Mouse (Mus musculus): ENCODE measurements at regions not wholly inside any gene's neighbourhood (a gene's known extent, or its start where the extent isn't known, plus 50 kb on each side); places are given as distances from the start of the nearest gene placed in this dataset.

- no peaks in the 10 kb centered on the region for H3K27me3 ChIP-seq
- H3K27ac ChIP-seq, result no peak overlapping the region
- no peak overlapping the region for H3K4me3 ChIP-seq
- ATAC-seq (ENCODE audit: borderline replicate concordance, extremely low read depth, low FRiP score, low TSS enrichment), result no peak
- H3K4me2 ChIP-seq, result no peak overlapping the region
- H3K4me1 ChIP-seq, result no peaks in the 10 kb centered on the region
- no peaks in the 10 kb centered on the region for H3K36me3 ChIP-seq
- WGBS, result 66% methylated on average over 7 of the region's 7 CpGs
- no peaks in the 10 kb centered on the region for H3K9me3 ChIP-seq
- no peak overlapping the region for H3K9ac ChIP-seq
Measured at GRCm38 (mm10) chr13:99118901-99119300, 65.7 kb upstream of the Zfp366 start.

DNA sequence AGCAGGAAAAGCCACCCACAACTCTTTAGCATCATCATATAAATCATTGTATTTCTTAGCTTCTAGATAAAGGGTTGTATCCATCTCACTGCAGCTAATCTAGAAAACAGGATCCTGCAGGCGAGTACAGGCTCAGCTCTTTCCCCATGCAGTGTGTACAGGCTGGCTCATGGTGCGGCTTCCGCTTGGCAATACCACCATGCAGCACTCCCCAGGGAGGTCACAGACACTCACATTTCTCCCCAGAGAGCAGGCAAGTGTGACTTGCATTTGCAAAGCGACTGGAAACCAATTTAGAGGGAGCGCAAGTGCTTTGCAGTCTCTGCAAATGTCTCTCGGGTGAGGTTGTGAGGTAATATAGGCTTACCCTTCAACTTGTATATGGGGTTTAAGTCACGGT is 69.1 kb upstream of the Zfp366 start:
- Histone ChIP-seq H3K9me3 (no peaks in the 10 kb centered on the region), H3K36me3 (no peaks in the 10 kb centered on the region), H3K4me2 (no peak overlapping the region), H3K4me1 (no peaks in the 10 kb centered on the region), H3K27me3 (no peaks in the 10 kb centered on the region), H3K27ac (no peak overlapping the region), H3K9ac (no peak overlapping the region), H3K4me3 (no peak overlapping the region)
- 74% methylated on average over 7 of the region's 7 CpGs for WGBS
- ATAC-seq (ENCODE audit: borderline replicate concordance, extremely low read depth, low FRiP score, low TSS enrichment), result no peak

- 21% methylated on average over 3 of the region's 3 CpGs for WGBS
- Histone ChIP-seq H3K36me3 (no peaks in the 10 kb centered on the region), H3K4me3 (no peak overlapping the region), H3K9me3 (no peaks in the 10 kb centered on the region), H3K27ac (no peak overlapping the region), H3K4me1 (no peaks in the 10 kb centered on the region), H3K9ac (no peak overlapping the region), H3K4me2 (no peak overlapping the region), H3K27me3 (no peaks in the 10 kb centered on the region)
- no peak for ATAC-seq (ENCODE audit: borderline replicate concordance, extremely low read depth, low FRiP score, low TSS enrichment)
Measured at GRCm38 (mm10) chr13:99114565-99114964, 70.1 kb upstream of the Zfp366 start.

DNA sequence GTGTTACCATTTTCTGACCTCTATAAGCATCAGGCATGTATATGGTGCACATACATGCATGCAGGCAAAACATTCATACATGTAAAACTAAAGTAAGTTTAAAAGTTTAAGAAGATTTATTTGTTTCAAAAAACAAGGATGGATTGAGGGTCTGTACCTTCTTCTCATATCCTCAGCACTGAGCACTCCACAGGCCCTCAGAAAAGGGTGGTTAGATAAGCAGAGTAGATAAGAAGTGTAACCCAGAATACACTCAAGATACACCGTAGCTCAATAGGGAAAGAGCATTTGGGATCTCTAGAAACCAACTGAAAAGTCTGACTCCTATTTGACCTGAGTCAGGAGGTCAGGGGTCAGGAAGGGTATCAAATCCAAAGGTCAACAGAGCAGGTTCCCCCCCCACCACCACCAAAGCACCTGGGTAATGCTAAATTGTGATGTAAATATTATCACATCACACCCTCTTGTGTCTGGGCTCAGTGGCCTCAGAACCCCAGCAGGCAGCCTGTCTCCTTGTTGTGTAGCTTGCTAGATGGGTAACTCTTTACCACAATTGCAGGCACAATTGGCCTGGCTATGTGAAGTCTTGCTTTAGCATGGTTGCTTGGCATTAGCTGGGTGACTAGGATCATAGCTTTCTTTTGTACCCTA is 72.8 kb upstream of the Zfp366 start:
- no peaks in the 10 kb centered on the region for H3K9me3 ChIP-seq
- H3K27me3 ChIP-seq, result no peaks in the 10 kb centered on the region
- H3K4me1 ChIP-seq, result no peaks in the 10 kb centered on the region
- WGBS, result 43% methylated on average over 1 of the region's 1 CpGs
- H3K27ac ChIP-seq, result no peak overlapping the region
- no peak overlapping the region for H3K4me2 ChIP-seq
- no peak overlapping the region for H3K4me3 ChIP-seq
- no peak for ATAC-seq (ENCODE audit: borderline replicate concordance, extremely low read depth, low FRiP score, low TSS enrichment)
- H3K9ac ChIP-seq, result no peak overlapping the region
- H3K36me3 ChIP-seq, result no peaks in the 10 kb centered on the region

DNA sequence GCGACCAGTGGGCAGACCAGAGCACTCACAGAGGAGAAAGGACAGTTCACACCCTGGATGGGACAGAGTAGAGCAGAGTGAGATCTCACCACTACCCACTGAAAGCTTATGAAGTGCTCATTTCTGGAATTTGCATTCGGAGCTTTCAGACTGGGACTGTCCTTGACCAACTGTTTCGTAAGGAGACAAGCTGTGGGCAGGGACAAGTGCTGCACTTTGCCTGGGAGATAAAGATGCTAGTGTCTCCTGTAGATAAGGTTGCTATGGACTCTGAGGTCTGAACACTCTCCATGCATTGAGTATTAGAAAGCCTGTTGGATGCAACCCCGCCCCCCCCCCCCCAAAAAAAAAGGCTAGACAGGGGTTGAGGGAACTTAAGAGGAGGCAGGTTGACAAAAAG is 76.6 kb upstream of the Zfp366 start:
- no peak overlapping the region for H3K4me2 ChIP-seq
- no peaks in the 10 kb centered on the region for H3K9me3 ChIP-seq
- H3K9ac ChIP-seq, result no peak overlapping the region
- no peak overlapping the region for H3K4me3 ChIP-seq
- no peaks in the 10 kb centered on the region for H3K36me3 ChIP-seq
- no peak overlapping the region for H3K27ac ChIP-seq
- 57% methylated on average over 4 of the region's 4 CpGs for WGBS
- ATAC-seq (ENCODE audit: borderline replicate concordance, extremely low read depth, low FRiP score, low TSS enrichment), result no peak
- H3K27me3 ChIP-seq, result no peaks in the 10 kb centered on the region
- no peaks in the 10 kb centered on the region for H3K4me1 ChIP-seq

DNA sequence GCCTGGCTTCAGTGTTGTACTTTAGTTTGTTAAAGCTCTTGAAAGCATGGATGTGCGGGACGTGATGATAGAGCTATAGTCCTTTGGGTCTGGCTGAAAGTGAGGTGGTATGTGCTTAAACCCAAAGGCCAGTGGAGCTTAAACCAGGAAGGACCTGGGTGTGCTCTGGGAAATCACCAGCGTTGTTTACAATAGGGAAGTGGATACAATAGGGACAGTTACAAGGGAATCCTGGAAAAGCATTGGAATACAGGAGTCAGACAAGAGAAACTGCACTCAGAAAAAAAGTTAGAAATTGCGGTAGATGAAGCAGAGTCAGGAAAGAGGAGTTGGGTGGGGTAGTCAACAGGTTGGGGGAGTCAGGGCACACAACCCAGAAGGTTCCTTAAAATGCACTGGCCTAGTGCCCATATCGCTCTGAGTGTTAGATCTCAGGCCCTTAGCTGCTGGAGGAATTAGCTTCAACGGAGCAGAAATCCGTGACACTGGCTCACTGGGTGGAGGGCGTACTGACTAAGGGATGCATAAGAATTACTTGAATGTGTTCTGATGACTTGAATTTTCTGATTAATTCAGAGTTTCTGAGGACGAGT is 82.4 kb upstream of the Zfp366 start:
- WGBS, result 76% methylated on average over 9 of the region's 9 CpGs
- no peak for ATAC-seq (ENCODE audit: borderline replicate concordance, extremely low read depth, low FRiP score, low TSS enrichment)
- no peaks in the 10 kb centered on the region for H3K9me3 ChIP-seq
- H3K27ac ChIP-seq, result no peak overlapping the region
- no peaks in the 10 kb centered on the region for H3K36me3 ChIP-seq
- H3K4me1 ChIP-seq, result no peaks in the 10 kb centered on the region
- H3K27me3 ChIP-seq, result no peaks in the 10 kb centered on the region
- H3K9ac ChIP-seq, result no peak overlapping the region
- no peak overlapping the region for H3K4me3 ChIP-seq
- H3K4me2 ChIP-seq, result no peak overlapping the region

GRCm38 (mm10) chr13:99100430-99101409 is 83.9 kb upstream of the Zfp366 start:
- ATAC-seq (ENCODE audit: borderline replicate concordance, extremely low read depth, low FRiP score, low TSS enrichment), result no peak

DNA sequence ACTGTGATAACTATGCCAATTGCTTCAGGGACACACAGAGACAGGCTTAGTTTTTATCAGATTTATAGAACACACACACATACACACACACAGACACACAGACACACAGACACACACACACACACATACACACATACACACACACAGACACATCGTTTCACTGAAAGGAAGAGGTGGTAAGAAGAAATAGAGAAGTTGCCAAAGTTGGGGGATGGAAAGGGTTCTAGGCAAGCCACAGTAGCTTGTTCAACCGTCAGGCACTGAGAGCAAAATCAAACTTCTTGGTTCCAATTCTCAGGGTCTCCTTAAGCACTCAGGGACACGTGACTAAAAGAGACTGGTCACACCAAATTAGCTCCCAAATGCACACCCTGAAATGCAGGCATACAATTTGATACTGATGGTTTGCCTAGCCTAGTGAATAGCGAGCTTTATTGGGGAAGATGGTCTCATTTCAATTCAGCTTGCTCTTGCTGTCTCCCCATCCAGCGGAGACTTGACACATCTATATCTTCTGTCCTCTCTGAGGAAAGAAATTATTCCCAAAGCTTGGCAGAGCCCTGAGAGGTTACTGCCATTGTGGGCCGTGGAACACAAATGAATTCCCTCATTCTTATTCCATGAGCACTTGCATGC is 84.7 kb upstream of the Zfp366 start:
- WGBS, result 70% methylated on average over 6 of the region's 6 CpGs
- no peaks in the 10 kb centered on the region for H3K4me1 ChIP-seq
- no peak for ATAC-seq (ENCODE audit: borderline replicate concordance, extremely low read depth, low FRiP score, low TSS enrichment)
- no peaks in the 10 kb centered on the region for H3K9me3 ChIP-seq
- no peak overlapping the region for H3K27ac ChIP-seq
- no peak overlapping the region for H3K4me2 ChIP-seq
- H3K4me3 ChIP-seq, result no peak overlapping the region
- no peaks in the 10 kb centered on the region for H3K27me3 ChIP-seq
- H3K9ac ChIP-seq, result no peak overlapping the region
- no peaks in the 10 kb centered on the region for H3K36me3 ChIP-seq

More at GRCm38 (mm10) chr13:99100430-99101409, 83.9 kb upstream of the Zfp366 start:
- Histone ChIP-seq H3K9me3 (no peaks in the 10 kb centered on the region), H3K4me3 (no peak overlapping the region), H3K27me3 (no peaks in the 10 kb centered on the region), H3K4me1 (no peaks in the 10 kb centered on the region), H3K36me3 (no peaks in the 10 kb centered on the region), H3K9ac (no peak overlapping the region), H3K27ac (no peak overlapping the region), H3K4me2 (peak overlapping the region; percentile 20)
- WGBS, result 55% methylated on average over 25 of the region's 25 CpGs

- ATAC-seq (ENCODE audit: borderline replicate concordance, extremely low read depth, low FRiP score, low TSS enrichment), result no peak
- WGBS, result 77% methylated on average over 7 of the region's 7 CpGs
Measured at GRCm38 (mm10) chr13:99099226-99099625, 85.4 kb upstream of the Zfp366 start.

DNA sequence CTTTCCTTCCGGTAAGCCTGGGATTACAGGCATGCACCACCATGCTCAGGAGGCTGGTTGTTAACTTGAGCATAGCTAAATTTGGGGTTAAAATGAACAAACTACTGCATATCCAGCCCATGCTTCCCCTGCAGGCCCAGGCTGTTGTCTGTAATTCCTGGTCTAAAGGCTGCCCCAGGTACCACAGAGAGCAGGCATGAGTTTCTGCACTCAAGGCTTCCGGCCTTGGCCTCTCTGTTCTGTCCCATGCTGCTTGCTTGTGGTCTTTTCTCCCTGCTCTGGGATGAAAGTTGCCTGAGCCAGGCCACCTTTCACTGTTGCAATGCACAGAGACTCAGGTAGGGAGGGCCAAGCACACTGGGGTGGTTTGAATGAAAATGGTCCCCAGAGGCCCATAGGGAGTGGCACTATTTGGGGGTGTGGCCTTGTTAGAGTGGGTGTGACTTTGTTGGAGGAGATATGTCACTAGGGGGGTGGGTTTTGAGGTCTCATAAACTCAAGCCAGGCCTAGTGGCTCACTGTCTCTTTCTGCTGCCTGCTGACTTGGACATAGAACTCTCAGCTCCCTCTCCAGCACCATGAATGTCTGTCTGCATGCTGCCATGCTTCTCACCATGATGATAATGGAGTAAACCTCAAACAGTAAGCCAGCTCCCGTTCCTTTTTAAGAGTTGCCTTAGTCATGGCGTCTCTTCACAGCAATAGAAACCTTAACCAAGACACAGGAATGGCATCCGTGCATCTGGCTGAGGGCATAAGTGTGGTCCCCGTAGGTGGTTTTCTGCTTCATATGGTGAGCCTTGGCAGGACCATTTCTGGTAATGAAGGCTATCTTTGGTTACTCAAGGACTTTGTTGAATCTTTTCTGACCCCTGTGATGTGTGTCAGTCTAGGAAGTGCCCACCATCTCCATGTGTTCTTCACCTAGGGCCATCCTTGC is 86.7 kb upstream of the Zfp366 start:
- ATAC-seq (ENCODE audit: borderline replicate concordance, extremely low read depth, low FRiP score, low TSS enrichment), result no peak
- H3K27ac ChIP-seq, result no peak overlapping the region
- H3K9me3 ChIP-seq, result no peaks in the 10 kb centered on the region
- H3K4me1 ChIP-seq, result 0 out of 2 replicates have a peak, but pooled peaks cover 3% of the 10 kb centered on the region
- H3K4me2 ChIP-seq, result no peak overlapping the region
- no peak overlapping the region for H3K9ac ChIP-seq
- 93% methylated on average over 6 of the region's 6 CpGs for WGBS
- no peaks in the 10 kb centered on the region for H3K27me3 ChIP-seq
- H3K36me3 ChIP-seq, result no peaks in the 10 kb centered on the region
- no peak overlapping the region for H3K4me3 ChIP-seq

More at GRCm38 (mm10) chr13:99099226-99099625, 85.4 kb upstream of the Zfp366 start:
- Histone ChIP-seq H3K9me3 (no peaks in the 10 kb centered on the region), H3K36me3 (no peaks in the 10 kb centered on the region), H3K27ac (no peak overlapping the region), H3K4me3 (no peak overlapping the region), H3K4me2 (no peak overlapping the region), H3K4me1 (no peaks in the 10 kb centered on the region), H3K9ac (no peak overlapping the region), H3K27me3 (no peaks in the 10 kb centered on the region)

GRCm38 (mm10) chr13:99096837-99097236 is 87.8 kb upstream of the Zfp366 start:
- no peak overlapping the region for H3K27ac ChIP-seq
- no peak overlapping the region for H3K9ac ChIP-seq
- H3K4me1 ChIP-seq, result peaks cover 10% of the 10 kb centered on the region; the same call in 1 of the 2 replicates
- H3K4me2 ChIP-seq, result no peak overlapping the region
- H3K27me3 ChIP-seq, result no peaks in the 10 kb centered on the region
- no peaks in the 10 kb centered on the region for H3K9me3 ChIP-seq
- 85% methylated on average over 6 of the region's 6 CpGs for WGBS
- H3K36me3 ChIP-seq, result no peaks in the 10 kb centered on the region
- ATAC-seq (ENCODE audit: borderline replicate concordance, extremely low read depth, low FRiP score, low TSS enrichment), result no peak
- no peak overlapping the region for H3K4me3 ChIP-seq

Measured in lung, embryonic 15.5 days (tissue).